Mouse (Mus musculus) small intestine, adult 2 months (tissue): ENCODE measurements around the gene Atg2b. TPM values are rescaled to one million over a fixed set of nuclear protein-coding genes. Genes with fewer than 3 reads are reported as not detected.

Source experiments
- H3K27ac ChIP-seq: fragments of 200-500 bp; 2 replicates; pipeline ENCODE4 v1.5.1; 2012; ENCODE audit warnings: low read depth, low read length, control low read depth, inconsistent platforms; ENCODE audit not compliant: insufficient read depth
- H3K27me3 ChIP-seq: fragments of 200-500 bp; 2 replicates; pipeline ENCODE4 v1.6.1; 2012; ENCODE audit warnings: mild to moderate bottlenecking, moderate library complexity, low read length, inconsistent platforms; ENCODE audit not compliant: control insufficient read depth, insufficient read depth
- H3K36me3 ChIP-seq: fragments of 200-500 bp; 2 replicates; pipeline ENCODE4 v1.6.1; 2012; ENCODE audit warnings: mild to moderate bottlenecking, low read length, control low read depth, inconsistent platforms; ENCODE audit not compliant: control insufficient read depth, insufficient read depth
- H3K4me1 ChIP-seq: fragments of 200-500 bp; 2 replicates; pipeline ENCODE4 v1.6.1; 2012; ENCODE audit warnings: low read length, inconsistent platforms, mixed read lengths; ENCODE audit not compliant: control insufficient read depth, insufficient read depth, insufficient read length
- H3K4me3 ChIP-seq: fragments of 200-500 bp; 2 replicates; pipeline ENCODE4 v1.5.1; 2012; ENCODE audit warnings: low read depth, mild to moderate bottlenecking, control low read depth, inconsistent platforms, low read length, moderate library complexity
- CTCF ChIP-seq: fragments of 200-500 bp; IDR thresholded peaks from 2 replicates; pipeline ENCODE4 v1.5.1; 2012; ENCODE audit warnings: low read depth, mild to moderate bottlenecking, control low read depth, inconsistent platforms, low read length, moderate library complexity, mixed read lengths; ENCODE audit not compliant: insufficient replicate concordance, insufficient read length; ENCODE audit errors: extremely low read depth
- POLR2A ChIP-seq: fragments of 200-500 bp; IDR thresholded peaks from 2 replicates; pipeline ENCODE4 v1.6.1; 2012; ENCODE audit warnings: low read depth, mild to moderate bottlenecking, control low read depth, inconsistent platforms, low read length, moderate library complexity
- WGBS: fragments of 180-500 bp; shearing (Covaris S2); methylation state at CpG from one replicate; pipeline ENCODE4 v1.1.7; 2018; 5-methylcytosine and 5-hydroxymethylcytosine counted together
- polyA plus RNA-seq: library from polyadenylated mRNA; depleted of rRNA; stranded (reverse); fragments of >200 nt; gene quantifications from 2 replicates; pipeline ENCODE4 v1.2.3, GENCODE M21; 2012; rRNA removed

The Atg2b gene
- polyA plus RNA-seq, 1 experiment: 9.8 TPM

DNA sequence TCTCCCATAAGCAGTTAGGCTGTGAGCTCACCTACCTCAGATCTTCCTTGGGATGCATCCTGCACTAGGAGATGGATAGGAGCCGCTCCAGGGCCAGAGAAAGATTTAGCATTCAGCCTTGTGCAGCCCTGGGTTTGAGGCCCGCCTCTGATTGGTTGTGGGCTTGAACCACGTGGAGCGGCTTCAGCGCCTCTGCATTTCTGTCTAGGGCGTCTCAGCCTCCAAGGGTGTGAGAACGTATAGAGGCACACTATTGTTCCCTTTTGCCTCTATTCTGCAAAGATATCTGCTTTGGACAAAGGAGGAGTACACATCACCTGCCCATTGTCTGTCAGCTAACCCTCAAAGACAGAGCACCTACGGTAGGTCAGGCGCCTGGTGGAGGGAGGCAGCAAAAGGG is 102.5 kb downstream of the Atg2b start:
- no peak overlapping the region for H3K27ac ChIP-seq
- no peak overlapping the region for H3K4me3 ChIP-seq
- WGBS: 66% methylated on average over 9 of the region's 9 CpGs
- TF ChIP-seq POLR2A: no peak
- TF ChIP-seq CTCF: no peak
- H3K27me3 ChIP-seq: no peaks in the 10 kb centered on the region
- H3K4me1 ChIP-seq: peaks cover 6% of the 10 kb centered on the region; the same call in 1 of the 2 replicates
- no peaks in the 10 kb centered on the region for H3K36me3 ChIP-seq

DNA sequence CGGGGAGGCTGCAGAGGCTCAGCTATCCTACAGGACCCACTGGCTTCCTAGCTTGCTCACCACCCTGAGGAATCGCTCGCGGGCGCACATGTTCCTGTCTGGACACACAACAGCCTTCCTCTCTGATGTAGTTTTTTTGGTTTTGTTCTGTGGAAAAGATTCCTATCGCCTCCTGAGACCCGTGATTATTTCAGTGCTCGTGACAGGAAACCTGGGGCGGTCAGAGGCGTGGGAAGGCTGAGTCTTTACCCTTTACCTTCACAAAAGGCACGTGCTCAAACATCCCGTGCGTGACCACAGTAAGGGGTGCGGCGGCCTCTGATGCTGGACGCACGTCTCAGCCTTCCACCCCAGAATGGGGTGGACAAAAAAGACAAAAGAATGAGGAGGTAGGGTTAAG is 104.5 kb downstream of the Atg2b start:
- H3K27ac ChIP-seq: peak overlapping the region; percentile 24; the same call in 1 of the 2 replicates
- 71% methylated on average over 17 of the region's 17 CpGs for WGBS
- TF ChIP-seq POLR2A: no peak

DNA sequence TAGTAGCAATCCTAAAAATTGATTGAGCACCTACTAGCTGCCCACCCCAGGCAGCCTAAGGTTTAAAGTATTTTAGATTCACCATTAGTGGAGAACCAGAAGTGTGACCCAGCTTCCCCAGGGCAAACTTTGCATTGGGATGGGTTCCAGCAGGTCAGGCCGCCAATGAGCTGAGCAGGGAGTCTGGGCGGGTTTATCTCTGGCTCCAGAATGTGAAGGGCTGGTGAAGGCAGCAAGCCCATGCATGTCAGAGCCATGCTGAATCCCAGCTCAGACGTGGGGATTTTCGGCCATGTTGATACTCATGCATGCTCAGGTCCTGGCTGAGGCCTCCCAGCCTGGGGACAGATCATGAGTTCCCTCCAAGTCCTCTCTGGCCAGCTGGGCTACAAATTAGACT is 110.7 kb downstream of the Atg2b start:
- Histone ChIP-seq H3K4me3 (no peak overlapping the region), H3K27me3 (no peaks in the 10 kb centered on the region), H3K36me3 (no peaks in the 10 kb centered on the region), H3K4me1 (no peaks in the 10 kb centered on the region), H3K27ac (no peak overlapping the region)
- 87% methylated on average over 4 of the region's 4 CpGs for WGBS
- TF ChIP-seq CTCF: no peak
- TF ChIP-seq POLR2A: no peak

More for the DNA sequence above, 104.5 kb downstream of the Atg2b start:
- H3K4me1 ChIP-seq: peaks cover 6% of the 10 kb centered on the region; the same call in 1 of the 2 replicates
- no peaks in the 10 kb centered on the region for H3K27me3 ChIP-seq
- H3K4me3 ChIP-seq: no peak overlapping the region
- no peaks in the 10 kb centered on the region for H3K36me3 ChIP-seq

DNA sequence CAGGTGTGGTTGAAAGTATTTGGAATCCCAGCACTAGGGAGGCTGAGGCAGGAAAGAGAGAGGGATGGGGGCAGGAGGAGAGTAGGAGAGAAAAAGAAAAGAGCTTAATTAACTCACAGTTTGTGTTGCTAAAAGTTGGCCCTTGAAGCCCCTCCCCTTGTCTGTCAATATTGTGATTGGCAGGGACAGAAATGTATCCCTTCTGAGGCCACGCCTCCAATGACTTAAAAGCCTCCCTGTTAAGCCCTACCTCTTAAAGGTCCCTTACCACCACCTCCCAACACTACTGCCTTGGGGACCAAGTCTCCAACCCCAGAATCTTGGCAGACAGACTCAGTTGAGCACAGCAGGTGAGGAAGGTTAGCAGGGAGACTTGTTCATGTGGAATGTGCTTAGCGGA is 112.4 kb downstream of the Atg2b start:
- Histone ChIP-seq H3K27ac (no peak overlapping the region), H3K4me3 (no peak overlapping the region), H3K27me3 (no peaks in the 10 kb centered on the region), H3K4me1 (no peaks in the 10 kb centered on the region), H3K36me3 (no peaks in the 10 kb centered on the region)
- TF ChIP-seq POLR2A (no peak), CTCF (no peak)
- 93% methylated on average over 2 of the region's 2 CpGs for WGBS

DNA sequence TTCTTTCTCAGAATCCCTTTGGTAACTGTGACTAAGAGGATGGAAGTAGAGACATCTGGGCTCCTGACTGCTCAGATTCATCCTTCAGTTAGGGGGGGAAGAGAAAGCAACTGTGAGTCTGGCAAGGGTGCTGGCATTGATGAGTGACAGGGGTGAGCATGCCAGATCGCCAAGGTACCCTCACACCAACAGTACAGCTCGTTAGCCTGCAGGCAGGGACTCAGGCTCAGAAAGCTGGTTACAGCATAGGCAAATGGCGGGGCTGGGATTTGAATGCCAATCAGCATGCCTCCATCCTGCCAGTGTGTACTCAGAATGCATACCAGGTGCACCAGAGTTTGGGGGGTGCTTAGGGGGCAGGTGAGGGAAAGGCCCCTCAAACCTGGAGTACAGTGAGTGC is 113.1 kb downstream of the Atg2b start:
- no peak overlapping the region for H3K4me3 ChIP-seq
- H3K4me1 ChIP-seq: no peaks in the 10 kb centered on the region
- no peak for TF ChIP-seq POLR2A
- no peak for TF ChIP-seq CTCF
- no peak overlapping the region for H3K27ac ChIP-seq
- no peaks in the 10 kb centered on the region for H3K36me3 ChIP-seq
- no peaks in the 10 kb centered on the region for H3K27me3 ChIP-seq
- 78% methylated on average over 3 of the region's 3 CpGs for WGBS

Other genes starting within 250 kb of the Atg2b start
- gene D430019H16Rik, start 231.4 kb downstream of the Atg2b start, polyA plus RNA-seq: 0.53 and 0.75 TPM in 2 replicates
- 3.1 and 8.3 TPM in 2 replicates for gene Bdkrb2, start 122.0 kb downstream of the Atg2b start, polyA plus RNA-seq
- gene Bdkrb1, start 82.1 kb downstream of the Atg2b start, polyA plus RNA-seq: 0.20 and 0.67 TPM in 2 replicates
- 5.0 and 11.4 TPM in 2 replicates for gene Gskip, start 382 bp downstream of the Atg2b start, polyA plus RNA-seq
- gene Ak7, start 20.8 kb upstream of the Atg2b start, polyA plus RNA-seq: 0.06 and 0.14 TPM in 2 replicates
- gene Papola, start 99.5 kb upstream of the Atg2b start, polyA plus RNA-seq: 41.6 and 61.3 TPM in 2 replicates